Mouse (Mus musculus): Measurements from ENCODE around the gene Foxd1. TPM values are rescaled to one million over a fixed set of nuclear protein-coding genes. Genes with fewer than 3 reads are reported as not detected.

The Foxd1 gene
- total RNA-seq (2015) (not detected in 2 replicates), total RNA-seq (2017) (not detected in 2 replicates)

- peak; percentile 60 for ATAC-seq (ENCODE audit: poor library complexity, severe bottlenecking)
Measured at GRCm38 (mm10) chr13:98354090-98354801, at the start of gene Foxd1. Foxd1 (plus strand) TSS chr13:98354242.

DNA sequence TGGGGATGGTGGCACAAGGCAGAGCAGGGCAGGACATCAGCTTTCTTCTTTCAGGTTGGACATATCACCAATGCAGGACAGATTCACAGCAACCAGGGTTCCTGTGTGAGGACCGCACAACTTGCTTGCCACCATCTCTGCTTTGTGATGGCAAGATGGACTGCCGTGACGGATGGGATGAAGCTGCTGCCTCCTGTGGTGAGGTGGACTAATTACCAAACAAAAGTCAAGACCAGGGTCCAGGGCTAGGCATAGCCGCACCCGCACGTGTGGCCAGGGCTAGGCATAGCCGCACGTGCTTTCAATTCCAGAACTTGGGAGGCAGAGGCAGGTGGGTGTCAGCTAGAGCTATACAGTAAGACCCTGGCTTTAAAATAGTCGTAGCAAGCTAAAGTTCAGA lies 48.8 kb upstream of the Foxd1 start:
- no peak for ATAC-seq (ENCODE audit: poor library complexity, severe bottlenecking)

GRCm38 (mm10) chr13:98306393-98306792 lies 47.6 kb upstream of the Foxd1 start:
- no peak for ATAC-seq (ENCODE audit: poor library complexity, severe bottlenecking)

- no peak for ATAC-seq (ENCODE audit: poor library complexity, severe bottlenecking)
Measured at GRCm38 (mm10) chr13:98306852-98307475, 47.1 kb upstream of the Foxd1 start.

GRCm38 (mm10) chr13:98308004-98308403 lies 46.0 kb upstream of the Foxd1 start:
- ATAC-seq (ENCODE audit: poor library complexity, severe bottlenecking), result no peak

DNA sequence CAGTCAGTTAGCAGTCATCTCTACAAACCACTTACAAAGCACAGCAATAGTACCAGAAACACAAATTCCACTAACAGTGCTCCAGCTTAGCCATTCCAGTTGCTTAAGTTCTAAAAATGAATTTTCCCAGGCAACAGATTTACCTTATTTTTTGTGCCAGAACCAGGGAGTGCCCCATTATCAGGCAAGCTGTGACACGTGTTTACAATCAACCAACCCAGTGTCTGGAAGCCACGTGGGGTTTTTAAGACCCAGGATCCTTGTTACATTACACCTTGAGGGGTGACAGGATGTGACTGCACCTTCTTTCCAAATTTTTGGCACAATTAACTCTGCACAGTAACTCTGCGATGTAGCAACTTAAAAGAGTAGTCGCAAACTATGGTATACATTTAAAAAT lies 45.3 kb upstream of the Foxd1 start:
- ATAC-seq (ENCODE audit: poor library complexity, severe bottlenecking), result no peak

DNA sequence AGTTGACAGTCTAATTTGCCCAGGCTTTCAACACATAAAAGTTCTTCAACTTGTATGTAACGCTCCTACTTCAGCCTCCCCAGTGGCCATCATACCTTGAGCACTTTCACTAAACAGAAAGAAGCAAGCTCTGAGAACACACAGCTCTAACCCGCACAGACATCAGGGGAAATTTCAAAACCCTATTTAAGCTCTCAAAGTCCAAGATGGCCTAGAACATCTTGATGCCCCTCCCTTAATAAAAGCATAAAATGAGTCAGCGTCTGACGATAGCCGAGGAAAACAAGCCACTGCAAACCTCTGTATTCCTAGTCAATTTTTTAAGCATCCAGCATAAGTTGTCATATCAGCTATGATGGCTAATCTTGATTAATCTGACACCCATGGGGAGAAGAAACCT lies 42.4 kb upstream of the Foxd1 start:
- ATAC-seq (ENCODE audit: poor library complexity, severe bottlenecking), result no peak

DNA sequence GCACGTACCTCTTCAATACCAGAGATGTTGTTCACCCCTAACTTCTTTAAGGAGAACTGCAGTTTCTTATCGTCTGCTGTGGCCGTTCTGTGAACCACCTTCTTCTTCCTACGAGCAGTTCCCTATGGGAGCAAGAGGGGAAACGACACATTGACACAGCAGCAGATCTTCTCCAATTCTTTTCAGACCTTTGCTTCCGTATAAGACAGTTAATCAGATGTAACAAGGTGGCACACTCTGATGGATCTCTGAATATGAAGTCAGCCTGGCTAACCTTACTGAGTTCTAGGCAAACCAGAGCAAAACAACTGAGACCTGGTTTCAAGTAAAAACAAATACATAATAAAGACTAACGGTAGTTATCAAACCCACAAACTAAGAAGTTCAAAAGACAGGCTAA lies 40.4 kb upstream of the Foxd1 start:
- no peak for ATAC-seq (ENCODE audit: poor library complexity, severe bottlenecking)

DNA sequence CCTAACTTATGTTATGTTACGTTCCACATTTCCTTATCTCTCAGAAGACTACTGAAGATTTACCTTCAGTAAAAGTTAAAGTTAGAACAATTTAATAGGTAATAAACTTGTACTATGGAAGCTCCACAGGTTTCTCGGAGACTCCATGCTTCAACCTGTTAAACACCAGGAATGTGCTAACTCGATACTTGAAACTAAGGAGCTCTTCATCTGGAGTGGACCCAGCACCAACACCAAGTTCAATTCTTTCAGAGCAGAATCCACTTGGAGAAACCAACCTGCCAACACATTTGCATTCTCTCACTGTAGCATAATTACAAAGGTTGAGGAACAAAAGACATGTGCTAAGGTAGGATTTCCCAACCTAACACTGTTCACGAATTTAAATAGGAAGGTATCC lies 38.9 kb upstream of the Foxd1 start:
- no peak for ATAC-seq (ENCODE audit: poor library complexity, severe bottlenecking)

GRCm38 (mm10) chr13:98316140-98316479 lies 37.9 kb upstream of the Foxd1 start:
- ATAC-seq (ENCODE audit: poor library complexity, severe bottlenecking), result no peak

GRCm38 (mm10) chr13:98316480-98317245 lies 37.4 kb upstream of the Foxd1 start, which contains the start of gene Btf3:
Btf3 (minus strand) TSS chr13:98317006.
- ATAC-seq (ENCODE audit: poor library complexity, severe bottlenecking), result peak; percentile 96

DNA sequence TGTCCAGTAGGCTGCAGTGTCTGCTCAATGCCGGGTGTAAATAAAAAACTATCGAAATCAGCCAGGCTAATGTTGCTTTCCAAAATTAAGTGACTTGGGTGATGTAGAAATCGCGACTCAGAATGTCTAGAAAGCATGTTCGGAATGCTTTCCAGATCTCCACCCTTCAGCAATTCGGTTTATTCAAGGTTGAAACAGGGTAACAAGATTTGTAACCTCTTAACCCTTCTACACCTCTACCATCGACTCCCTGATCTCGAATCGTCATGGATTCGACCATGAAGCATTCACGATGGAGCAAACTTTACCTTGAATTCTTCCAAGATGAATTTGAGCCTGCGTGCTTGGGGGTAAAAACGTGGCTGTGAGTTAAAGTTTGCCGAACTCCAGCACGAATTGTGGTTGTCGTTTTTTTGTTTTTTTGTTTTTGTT lies 36.8 kb upstream of the Foxd1 start:
- peak; percentile 13 for ATAC-seq (ENCODE audit: poor library complexity, severe bottlenecking)

- no peak for ATAC-seq (ENCODE audit: poor library complexity, severe bottlenecking)
Measured at GRCm38 (mm10) chr13:98317911-98318310, 36.1 kb upstream of the Foxd1 start.

DNA sequence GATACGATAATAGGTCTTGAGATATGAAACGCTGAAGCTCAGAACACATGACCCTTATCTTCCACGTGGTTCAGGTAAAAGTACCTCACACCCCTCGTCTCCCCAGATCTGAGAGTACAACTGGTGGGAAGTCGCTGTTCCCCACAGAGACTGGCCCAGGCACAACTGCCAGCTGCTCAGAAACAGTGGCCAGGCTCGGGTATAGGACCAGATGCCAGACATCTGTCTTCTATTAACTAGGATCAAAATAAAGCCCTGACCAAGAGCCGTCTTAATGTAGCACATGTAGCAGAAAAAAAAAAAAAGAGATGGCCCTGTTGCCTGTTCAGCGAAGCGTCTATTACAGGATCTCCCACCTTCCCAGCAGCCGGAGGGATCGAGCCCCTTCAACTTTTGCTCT lies 29.0 kb upstream of the Foxd1 start:
- no peak for ATAC-seq (ENCODE audit: poor library complexity, severe bottlenecking)

- ATAC-seq (ENCODE audit: poor library complexity, severe bottlenecking), result peak; percentile 43; the same call in 1 of the 2 replicates
Measured at GRCm38 (mm10) chr13:98332106-98332505, 21.9 kb upstream of the Foxd1 start.

GRCm38 (mm10) chr13:98336205-98336604 lies 17.8 kb upstream of the Foxd1 start:
- ATAC-seq (ENCODE audit: poor library complexity, severe bottlenecking), result no peak

DNA sequence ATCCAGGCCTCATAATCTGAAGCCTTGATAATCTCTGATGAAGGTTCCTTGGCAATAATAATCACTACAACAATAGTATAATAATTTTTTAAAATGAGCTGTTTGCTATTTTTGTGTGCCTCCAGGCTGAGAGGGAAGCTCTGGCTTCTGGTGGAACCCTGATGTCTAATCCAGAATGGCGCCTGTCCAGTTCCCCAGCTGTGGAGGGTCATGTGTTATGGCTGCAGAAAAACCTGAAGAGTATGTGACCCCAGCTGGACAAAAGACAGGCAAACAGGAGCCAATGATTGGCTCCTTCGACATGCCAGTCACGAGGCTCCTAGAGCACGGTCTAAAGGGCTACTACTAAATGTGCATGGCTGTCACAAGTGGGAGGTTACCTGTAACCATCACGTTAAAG lies 13.5 kb upstream of the Foxd1 start:
- no peak for ATAC-seq (ENCODE audit: poor library complexity, severe bottlenecking)

DNA sequence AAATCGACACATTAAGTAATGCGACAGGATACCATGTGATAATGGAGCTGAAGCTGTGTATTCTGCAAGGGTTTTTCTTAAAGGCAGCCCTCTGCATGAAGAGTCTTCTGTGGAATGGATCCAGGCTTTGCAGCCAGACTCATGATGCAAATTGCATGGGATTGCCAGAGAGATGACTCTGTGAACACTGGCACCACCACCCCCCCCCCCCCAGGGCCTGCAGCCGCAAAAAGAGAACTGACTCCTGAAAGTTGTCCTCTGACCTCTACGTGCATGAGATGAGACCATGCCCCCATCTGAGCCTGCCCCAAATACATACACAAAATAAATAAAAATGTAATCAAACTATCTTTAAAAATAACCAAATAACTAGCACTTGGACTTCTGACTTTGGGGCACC lies 4.6 kb upstream of the Foxd1 start:
- ATAC-seq (ENCODE audit: poor library complexity, severe bottlenecking), result no peak

DNA sequence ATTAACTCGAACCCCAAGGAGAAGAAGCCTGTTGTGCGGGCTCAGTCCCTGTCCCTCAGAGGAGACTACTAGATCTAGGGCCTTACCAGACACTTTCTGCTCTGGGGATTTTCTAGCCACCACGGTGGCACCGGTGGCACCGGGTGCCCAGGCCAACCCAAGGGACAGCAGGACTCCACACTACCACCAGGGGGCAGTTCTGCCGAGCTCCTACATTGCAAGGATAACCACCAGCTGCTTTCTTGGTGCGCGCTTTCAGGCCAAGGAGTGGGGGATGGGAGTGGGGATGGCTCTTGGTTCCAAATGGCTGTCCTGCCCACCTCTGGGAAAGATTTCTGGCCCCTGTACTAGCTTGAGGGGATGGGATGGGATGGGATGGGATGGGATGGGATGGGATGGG lies 2.5 kb upstream of the Foxd1 start:
- peak; percentile 68 for ATAC-seq (ENCODE audit: poor library complexity, severe bottlenecking)

GRCm38 (mm10) chr13:98352381-98352975 lies 1.6 kb upstream of the Foxd1 start:
- ATAC-seq (ENCODE audit: poor library complexity, severe bottlenecking), result no peak

DNA sequence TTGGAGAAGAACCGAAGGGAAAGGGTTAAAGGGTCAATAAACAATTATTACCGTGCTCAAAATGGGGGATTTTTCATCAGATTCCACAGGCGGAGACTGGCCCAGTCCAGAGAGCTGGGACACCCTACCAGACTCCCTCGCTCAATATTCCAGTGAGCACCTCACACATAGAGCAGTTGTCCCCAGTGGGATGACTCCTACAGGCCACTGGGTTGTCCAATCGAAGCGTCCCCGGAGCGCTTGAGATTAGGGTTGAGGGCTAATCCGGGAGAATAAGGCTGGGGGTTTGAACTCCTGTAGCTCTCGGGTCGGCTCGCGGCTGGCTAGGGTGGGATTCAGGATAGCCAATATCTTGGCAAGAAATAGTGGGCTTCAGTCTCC lies 343 bp upstream of the Foxd1 start:
- ATAC-seq (ENCODE audit: poor library complexity, severe bottlenecking), result no peak

All from megakaryocyte, adult 5-6 weeks (primary cell).